In the genomic region with DNA sequence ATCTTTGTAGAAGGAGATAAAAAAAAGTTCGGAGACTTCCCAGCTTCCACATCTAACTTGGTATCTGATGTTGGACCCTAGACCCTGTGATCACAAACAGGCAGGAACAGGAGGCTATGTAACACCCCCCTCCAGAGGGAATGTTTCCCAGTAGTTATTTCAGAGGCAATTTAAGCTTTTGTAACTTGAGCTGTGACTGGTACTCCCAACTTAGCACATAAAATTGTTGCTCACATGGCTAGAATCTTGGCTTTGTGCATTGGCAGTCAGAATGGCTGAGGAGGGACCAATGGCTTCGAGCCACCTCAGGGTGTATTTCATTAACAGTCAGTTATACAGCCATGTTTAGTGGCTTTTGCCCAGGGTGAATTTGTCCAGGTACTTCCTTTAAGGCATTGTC, we compare ENCODE assay signal across 14 mouse cellular contexts.
A peak's percentile ranks its signal among the peaks of the same experiment; 100 is the strongest.
DNase-seq lines count a peak whose midpoint lies in the region; ATAC-seq and TF ChIP-seq lines count a peak whose summit lies in the region.
"Had no signal": no experiment of that assay in that cellular context is flagged by ENCODE, and none has a peak within 500 bp of the region (broad histone marks: within the 10 kb centered on the region; RNA-seq: fewer than 3 reads in every experiment).

No protein-coding gene starts in this region.

- H3K36me3 ChIP-seq in kidney, embryonic 15.5 days, result no peaks in the 10 kb centered on the region
- no peaks in the 10 kb centered on the region for H3K36me3 ChIP-seq in limb, embryonic 13.5 days
- no peaks in the 10 kb centered on the region for H3K36me3 ChIP-seq in lung, postnatal 0 days (ENCODE audit: insufficient read depth, low read length)
- H3K36me3 ChIP-seq: forebrain, embryonic 10.5 days had no signal

- TF ChIP-seq EP300 in lung, postnatal 0 days (IDR thresholded peaks at IDR 0.05), result no peak

- H3K4me1 ChIP-seq in kidney, embryonic 15.5 days, result no peaks in the 10 kb centered on the region
- no peaks in the 10 kb centered on the region; the same call in none of the 2 replicates for H3K4me1 ChIP-seq in embryonic fibroblast, embryonic 13.5 days (ENCODE audit: control insufficient read depth, insufficient read depth, low read length)
- peaks cover 24% of the 10 kb centered on the region for H3K4me1 ChIP-seq in limb, embryonic 13.5 days
- peaks cover 6% of the 10 kb centered on the region; the same call in 1 of the 2 replicates for H3K4me1 ChIP-seq in lung, postnatal 0 days (ENCODE audit: insufficient read depth, low read depth, low read length)
- H3K4me1 ChIP-seq: forebrain, embryonic 10.5 days had no signal

- no peak overlapping the region for H3K4me2 ChIP-seq in kidney, embryonic 15.5 days
- H3K4me2 ChIP-seq in limb, embryonic 13.5 days (replicated peaks), result no peak overlapping the region
- H3K4me2 ChIP-seq in lung, postnatal 0 days (replicated peaks; ENCODE audit: low read depth, low read length), result no peak overlapping the region
- H3K4me2 ChIP-seq: hindbrain, embryonic 14.5 days had no signal

- H3K4me3 ChIP-seq in kidney, embryonic 15.5 days (replicated peaks), result no peak overlapping the region
- no peak overlapping the region for H3K4me3 ChIP-seq in embryonic fibroblast, embryonic 13.5 days (ENCODE audit: insufficient read depth, low read length)
- no peak overlapping the region for H3K4me3 ChIP-seq in limb, embryonic 13.5 days
- H3K4me3 ChIP-seq in lung, postnatal 0 days (ENCODE audit: low read depth, low read length), result no peak overlapping the region
- H3K4me3 ChIP-seq: forebrain, embryonic 10.5 days; heart, adult 2 months had no signal

- no peaks in the 10 kb centered on the region for H3K27me3 ChIP-seq in kidney, embryonic 15.5 days
- no peaks in the 10 kb centered on the region for H3K27me3 ChIP-seq in limb, embryonic 13.5 days
- H3K27me3 ChIP-seq in lung, postnatal 0 days (replicated peaks; ENCODE audit: insufficient read depth, low read length), result no peaks in the 10 kb centered on the region

- H3K9ac ChIP-seq in kidney, embryonic 15.5 days, result no peak overlapping the region
- no peak overlapping the region for H3K9ac ChIP-seq in limb, embryonic 13.5 days
- H3K9ac ChIP-seq in lung, postnatal 0 days (replicated peaks; ENCODE audit: low read depth), result no peak overlapping the region
- H3K9ac ChIP-seq: hindbrain, embryonic 14.5 days; liver, embryonic 14.5 days had no signal

- WGBS in kidney, embryonic 15.5 days, result 51% methylated on average over 2 of the region's 2 CpGs
- WGBS in limb, embryonic 13.5 days, result 42% methylated on average over 2 of the region's 2 CpGs
- 87% methylated on average over 2 of the region's 2 CpGs for WGBS in lung, postnatal 0 days

- H3K9me3 ChIP-seq in kidney, embryonic 15.5 days (replicated peaks), result no peaks in the 10 kb centered on the region
- H3K9me3 ChIP-seq in limb, embryonic 13.5 days, result no peaks in the 10 kb centered on the region
- H3K9me3 ChIP-seq in lung, postnatal 0 days (ENCODE audit: low read length), result no peaks in the 10 kb centered on the region
- H3K9me3 ChIP-seq: forebrain, embryonic 10.5 days had no signal

- no peak for TF ChIP-seq POLR2A in embryonic fibroblast, embryonic 13.5 days (IDR thresholded peaks at IDR 0.05; ENCODE audit: low read depth, low read length)

- DNase-seq in cerebellum, postnatal 10 days, result peak; percentile 21 to 23
- no peak for DNase-seq in cerebellum, adult 9-11 months
- no peak for DNase-seq in kidney, adult 8-10 months
- no peak for DNase-seq in lung, postnatal 0 days (ENCODE audit: low spot score)
- DNase-seq in left cerebral cortex, adult 8-10 months (ENCODE audit: low spot score in 2 of 2), result no peak
- DNase-seq: kidney, postnatal 10 days; lung, postnatal 4 days had no signal

- ATAC-seq in kidney, embryonic 15.5 days (replicated peaks; ENCODE audit: low FRiP score), result peak; percentile 56; the same call in 1 of the 2 replicates
- ATAC-seq in limb, embryonic 13.5 days (ENCODE audit: low FRiP score, low read depth), result peak; percentile 64
- no peak for ATAC-seq in lung, postnatal 0 days

- TF ChIP-seq CTCF in embryonic fibroblast, embryonic 13.5 days (IDR thresholded peaks at IDR 0.05; ENCODE audit: borderline replicate concordance, insufficient read depth, low read length), result no peak
- TF ChIP-seq CTCF in lung, postnatal 0 days (IDR thresholded peaks at IDR 0.05), result no peak

- no peak overlapping the region for H3K27ac ChIP-seq in kidney, embryonic 15.5 days
- 0 out of 2 replicates have a peak overlapping the region, but pooled peaks have one; percentile 19 for H3K27ac ChIP-seq in embryonic fibroblast, embryonic 13.5 days (ENCODE audit: insufficient read depth, low read length)
- H3K27ac ChIP-seq in limb, embryonic 13.5 days, result peak overlapping the region; percentile 35
- H3K27ac ChIP-seq in lung, postnatal 0 days (ENCODE audit: low read length), result no peak overlapping the region
- H3K27ac ChIP-seq: forebrain, embryonic 10.5 days; heart, adult 2 months; hindbrain, embryonic 14.5 days; liver, embryonic 14.5 days had no signal

Comparison
In these comparisons a context has a peak if more than half of its experiments do, and no peak if none do; other contexts are left out.
1. DNase-seq: peak in cerebellum, postnatal 10 days (2 of 2); none in cerebellum, adult 9-11 months (single experiment), kidney, adult 8-10 months (0 of 2), lung, postnatal 0 days (single experiment) and left cerebral cortex, adult 8-10 months (0 of 2).
2. H3K27ac ChIP-seq: peak in embryonic fibroblast, embryonic 13.5 days (single experiment) and limb, embryonic 13.5 days (single experiment); none in kidney, embryonic 15.5 days (single experiment) and lung, postnatal 0 days (single experiment).